Mouse (Mus musculus) stomach, embryonic 14.5 days (tissue): ENCODE measurements around the gene Rbm33. TPM values are rescaled to one million over a fixed set of nuclear protein-coding genes. Genes with fewer than 3 reads are reported as not detected.
A peak's percentile ranks its signal among the peaks of the same experiment; 100 is the strongest.

Experiments used
- ATAC-seq: fragments of 200-750 bp; cut with Nextera tagmentation; 2 replicates; pipeline ENCODE4 v1.8.0; 2017; ENCODE audit warnings: low read depth, moderate TSS enrichment; ENCODE audit not compliant: insufficient number of reproducible peaks, insufficient read depth, low FRiP score
- H3K27ac ChIP-seq: fragments of 300-500 bp; sonication (generic); 2 replicates; pipeline ENCODE4 v1.5.1; 2014; ENCODE audit warnings: mild to moderate bottlenecking, low read length, moderate library complexity, mixed read lengths
- H3K27me3 ChIP-seq: fragments of 300-500 bp; sonication (generic); 2 replicates; pipeline ENCODE4 v1.6.1; 2014; ENCODE audit warnings: low read length, control low read depth, mixed read lengths; ENCODE audit not compliant: control insufficient read depth, insufficient read depth
- H3K36me3 ChIP-seq: fragments of 300-500 bp; sonication (generic); 2 replicates; pipeline ENCODE4 v1.6.1; 2014; ENCODE audit warnings: mild to moderate bottlenecking, control low read depth, low read length, moderate library complexity, mixed read lengths; ENCODE audit not compliant: control insufficient read depth, insufficient read depth
- H3K4me1 ChIP-seq: fragments of 300-500 bp; sonication (generic); 2 replicates; pipeline ENCODE4 v1.6.1; 2014; ENCODE audit warnings: low read length, control low read depth, mixed read lengths; ENCODE audit not compliant: control insufficient read depth, insufficient read depth
- H3K4me2 ChIP-seq: fragments of 300-500 bp; sonication (generic); replicated peaks from 2 replicates; pipeline ENCODE4 v1.6.1; 2014; ENCODE audit warnings: low read depth, low read length, control low read depth
- H3K4me3 ChIP-seq: fragments of 300-500 bp; sonication (generic); 2 replicates; pipeline ENCODE4 v1.5.1; 2014; ENCODE audit warnings: low read depth, low read length, control low read depth
- H3K9ac ChIP-seq: fragments of 300-500 bp; sonication (generic); replicated peaks from 2 replicates; pipeline ENCODE4 v1.6.1; 2014; ENCODE audit warnings: low read depth, mild to moderate bottlenecking, control low read depth, low read length, moderate library complexity, mixed read lengths
- H3K9me3 ChIP-seq: fragments of 300-500 bp; sonication (generic); 2 replicates; pipeline ENCODE4 v1.6.1; 2016; ENCODE audit warnings: low read depth, low read length, control low read depth; ENCODE audit not compliant: control insufficient read depth
- WGBS: fragments of 180-500 bp; shearing (Covaris S2); extraction: QIAGEN DNeasy Blood & Tissue Kit; methylation state at CpG from one replicate; pipeline ENCODE4 v1.1.7; 2014; 5-methylcytosine and 5-hydroxymethylcytosine counted together
- polyA plus RNA-seq: library from polyadenylated mRNA; unstranded; fragments of >200 nt; fragmentation: Nextera tagmentation; extraction: Ambion mirVana; gene quantifications from 2 replicates; pipeline ENCODE4 v1.2.1, GENCODE M21; 2014

Gene Rbm33
- polyA plus RNA-seq, 1 experiment from 2014 or later: 27.4 TPM

DNA sequence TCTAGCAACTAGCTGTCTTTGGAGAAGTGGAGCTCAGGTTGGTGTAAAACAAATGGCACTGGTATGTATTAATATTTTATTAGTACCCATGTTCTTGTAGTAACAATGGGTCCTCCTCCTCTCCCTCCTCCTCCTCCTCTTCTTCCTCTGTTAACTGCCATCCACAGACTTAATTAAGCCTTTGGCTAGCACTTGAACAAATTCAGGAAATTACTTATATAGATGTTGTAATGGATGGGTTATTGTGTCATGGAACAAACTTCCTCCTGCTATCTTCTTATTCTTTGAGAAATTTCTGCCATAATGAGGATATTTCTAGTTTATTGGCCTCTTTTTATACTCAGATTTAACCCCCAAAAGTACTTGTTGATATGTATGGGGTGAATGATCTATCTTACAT lies 60.4 kb downstream of the Rbm33 start:
- Histone ChIP-seq H3K27ac (no peak overlapping the region), H3K36me3 (peaks cover 6% of the 10 kb centered on the region), H3K4me2 (no peak overlapping the region), H3K4me3 (no peak overlapping the region), H3K4me1 (no peaks in the 10 kb centered on the region), H3K27me3 (no peaks in the 10 kb centered on the region), H3K9ac (no peak overlapping the region), H3K9me3 (no peaks in the 10 kb centered on the region)
- no peak for ATAC-seq

DNA sequence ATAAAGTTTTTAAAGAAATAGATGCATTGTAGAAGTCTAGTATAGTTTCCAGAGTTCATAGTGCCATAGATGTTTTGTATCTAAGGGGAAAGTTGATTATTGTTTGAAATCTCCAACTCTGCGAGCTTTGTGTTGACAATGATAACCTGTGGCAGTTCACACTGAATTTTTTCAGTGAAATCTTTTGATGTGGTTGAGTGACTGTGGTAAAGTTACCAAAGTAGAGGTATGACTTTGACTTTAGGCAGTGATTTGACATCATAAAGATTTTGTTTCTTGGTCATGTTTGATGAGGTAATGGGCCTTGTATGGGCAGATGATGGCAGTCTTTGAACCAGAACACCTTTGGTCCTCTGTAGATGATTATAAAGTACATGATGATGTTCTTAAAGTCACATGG lies 65.4 kb downstream of the Rbm33 start:
- Histone ChIP-seq H3K4me3 (no peak overlapping the region), H3K4me1 (no peaks in the 10 kb centered on the region), H3K27ac (no peak overlapping the region), H3K9me3 (no peaks in the 10 kb centered on the region), H3K36me3 (peaks cover 14% of the 10 kb centered on the region), H3K27me3 (no peaks in the 10 kb centered on the region), H3K9ac (no peak overlapping the region), H3K4me2 (no peak overlapping the region)
- WGBS: 92% methylated on average over 1 of the region's 1 CpGs
- ATAC-seq: no peak

DNA sequence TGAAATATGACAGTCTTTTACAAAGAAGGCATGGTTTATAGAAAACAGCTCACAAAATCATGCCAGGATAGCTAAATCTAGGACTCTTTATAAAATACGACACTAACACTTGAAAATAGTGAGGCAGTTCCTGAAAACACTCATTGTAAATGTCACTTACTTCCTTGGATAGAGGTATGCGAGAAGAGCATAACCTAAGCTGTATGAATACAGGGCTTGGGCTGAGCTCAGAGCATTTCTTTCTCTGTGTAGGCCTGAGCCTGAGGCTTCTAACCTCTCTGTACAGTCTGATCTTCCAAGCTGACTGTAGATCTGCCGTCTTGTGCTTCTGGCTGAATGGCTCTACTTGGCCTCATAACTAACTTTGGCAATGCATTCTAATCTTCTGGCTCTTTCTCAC lies 69.9 kb downstream of the Rbm33 start:
- H3K9ac ChIP-seq: no peak overlapping the region
- H3K36me3 ChIP-seq: peaks cover 51% of the 10 kb centered on the region
- no peak overlapping the region for H3K27ac ChIP-seq
- no peak overlapping the region for H3K4me2 ChIP-seq
- ATAC-seq: no peak
- 81% methylated on average over 3 of the region's 3 CpGs for WGBS
- no peak overlapping the region for H3K4me3 ChIP-seq
- H3K9me3 ChIP-seq: no peaks in the 10 kb centered on the region
- no peaks in the 10 kb centered on the region for H3K27me3 ChIP-seq
- H3K4me1 ChIP-seq: no peaks in the 10 kb centered on the region

DNA sequence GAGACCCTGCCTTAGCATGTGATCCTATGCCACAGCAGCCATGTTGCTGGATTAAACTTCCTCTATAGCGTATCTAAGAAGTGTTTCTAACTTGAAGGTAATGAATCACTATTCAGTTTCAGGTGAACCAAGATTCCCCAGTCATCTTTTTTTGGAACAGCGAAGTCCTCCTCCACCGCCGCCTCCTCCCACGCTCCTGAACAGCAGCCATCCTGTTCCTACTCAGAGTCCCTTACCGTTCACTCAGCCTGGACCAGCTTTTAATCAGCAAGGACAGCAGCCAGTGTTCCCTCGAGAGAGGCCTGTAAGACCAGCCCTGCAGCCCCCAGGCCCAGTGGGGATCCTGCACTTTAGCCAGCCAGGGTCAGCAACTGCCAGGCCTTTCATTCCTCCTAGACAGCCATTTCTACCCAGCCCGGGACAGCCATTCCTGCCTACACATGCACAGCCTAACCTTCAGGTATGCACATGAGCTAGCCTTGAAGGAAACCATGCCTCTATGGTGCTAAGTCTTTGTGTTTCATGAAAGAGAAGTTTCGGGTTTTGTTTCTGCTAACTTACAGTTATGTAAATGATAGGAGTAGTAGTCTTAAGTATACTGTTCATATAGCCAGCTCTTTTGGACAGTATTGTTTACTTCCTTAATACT lies 70.7 kb downstream of the Rbm33 start:
- 89% methylated on average over 9 of the region's 9 CpGs for WGBS
- no peak for ATAC-seq
- no peaks in the 10 kb centered on the region for H3K4me1 ChIP-seq
- H3K4me3 ChIP-seq: no peak overlapping the region
- no peak overlapping the region for H3K27ac ChIP-seq
- H3K9ac ChIP-seq: no peak overlapping the region
- no peaks in the 10 kb centered on the region for H3K27me3 ChIP-seq
- H3K4me2 ChIP-seq: no peak overlapping the region
- peaks cover 55% of the 10 kb centered on the region for H3K36me3 ChIP-seq
- H3K9me3 ChIP-seq: no peaks in the 10 kb centered on the region

DNA sequence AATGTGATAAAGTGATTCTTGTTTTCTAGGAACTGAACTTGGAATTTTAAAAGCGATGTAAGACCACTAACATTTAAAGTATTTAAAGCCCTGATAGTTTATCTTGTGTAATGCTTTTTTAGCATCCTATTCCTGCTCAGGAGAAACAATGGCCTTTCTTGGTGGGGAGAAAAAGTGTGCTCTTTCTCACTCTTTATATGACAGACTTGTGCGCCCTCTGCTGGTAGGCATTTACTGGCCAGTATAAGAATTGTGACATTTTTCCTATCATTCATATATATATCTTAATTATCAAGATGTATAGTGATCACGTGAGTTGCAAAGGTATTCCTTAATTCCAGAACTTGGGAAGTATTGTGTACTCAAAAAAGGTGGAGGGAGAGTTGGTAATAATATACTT lies 71.3 kb downstream of the Rbm33 start:
- H3K27ac ChIP-seq: no peak overlapping the region
- peaks cover 58% of the 10 kb centered on the region for H3K36me3 ChIP-seq
- H3K27me3 ChIP-seq: no peaks in the 10 kb centered on the region
- no peaks in the 10 kb centered on the region for H3K9me3 ChIP-seq
- no peaks in the 10 kb centered on the region for H3K4me1 ChIP-seq
- H3K4me3 ChIP-seq: no peak overlapping the region
- no peak for ATAC-seq
- H3K4me2 ChIP-seq: no peak overlapping the region
- H3K9ac ChIP-seq: no peak overlapping the region
- WGBS: 56% methylated on average over 3 of the region's 3 CpGs

DNA sequence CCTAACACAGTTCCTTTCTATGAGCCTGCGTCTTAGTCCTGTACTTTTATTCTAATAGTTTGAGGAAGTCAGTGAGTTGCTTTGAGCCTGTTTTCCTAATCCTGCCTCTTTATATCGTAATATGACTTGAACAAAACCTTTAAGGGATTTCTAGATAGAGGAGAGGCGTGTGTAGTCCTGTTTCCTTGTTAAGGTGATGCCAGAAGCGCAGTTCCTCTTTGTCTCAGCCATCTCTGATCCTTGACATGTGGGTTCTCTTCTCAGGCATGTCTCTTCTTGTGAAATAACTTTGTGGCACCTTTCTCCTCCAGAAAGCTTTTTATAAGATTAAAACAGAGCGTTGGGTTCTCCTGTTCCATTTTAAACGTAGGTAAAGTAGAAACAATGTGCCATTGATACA lies 73.3 kb downstream of the Rbm33 start:
- Histone ChIP-seq H3K27ac (no peak overlapping the region), H3K27me3 (no peaks in the 10 kb centered on the region), H3K4me3 (no peak overlapping the region), H3K9me3 (no peaks in the 10 kb centered on the region), H3K9ac (no peak overlapping the region), H3K4me2 (no peak overlapping the region), H3K4me1 (no peaks in the 10 kb centered on the region), H3K36me3 (peaks cover 70% of the 10 kb centered on the region)
- 85% methylated on average over 6 of the region's 6 CpGs for WGBS
- ATAC-seq: no peak

DNA sequence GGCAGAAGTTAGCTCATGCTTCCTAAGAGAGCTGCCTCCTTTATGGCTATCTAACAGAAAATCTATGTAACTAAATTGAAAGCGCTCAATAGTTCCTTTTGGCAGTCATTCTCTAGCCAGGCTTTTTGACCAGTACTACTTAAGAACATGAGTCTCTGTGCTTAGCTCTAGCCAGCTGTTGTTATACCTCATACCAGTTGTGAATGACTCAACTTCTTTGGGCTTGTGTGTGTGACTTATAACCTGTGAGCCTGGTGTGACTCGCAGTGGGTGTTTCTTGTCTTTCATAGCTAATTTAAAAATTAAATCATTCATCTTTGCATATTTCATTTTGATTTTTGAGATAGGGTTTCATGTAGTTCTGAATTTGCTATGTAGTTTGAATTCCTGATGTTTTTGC lies 80.4 kb downstream of the Rbm33 start:
- WGBS: 100% methylated on average over 2 of the region's 2 CpGs
- Histone ChIP-seq H3K9me3 (no peaks in the 10 kb centered on the region), H3K27ac (no peak overlapping the region), H3K9ac (no peak overlapping the region), H3K4me2 (no peak overlapping the region), H3K27me3 (no peaks in the 10 kb centered on the region), H3K4me1 (peaks cover 3% of the 10 kb centered on the region; the same call in 1 of the 2 replicates), H3K36me3 (peaks cover 18% of the 10 kb centered on the region; the same call in 1 of the 2 replicates), H3K4me3 (no peak overlapping the region)
- ATAC-seq: no peak

DNA sequence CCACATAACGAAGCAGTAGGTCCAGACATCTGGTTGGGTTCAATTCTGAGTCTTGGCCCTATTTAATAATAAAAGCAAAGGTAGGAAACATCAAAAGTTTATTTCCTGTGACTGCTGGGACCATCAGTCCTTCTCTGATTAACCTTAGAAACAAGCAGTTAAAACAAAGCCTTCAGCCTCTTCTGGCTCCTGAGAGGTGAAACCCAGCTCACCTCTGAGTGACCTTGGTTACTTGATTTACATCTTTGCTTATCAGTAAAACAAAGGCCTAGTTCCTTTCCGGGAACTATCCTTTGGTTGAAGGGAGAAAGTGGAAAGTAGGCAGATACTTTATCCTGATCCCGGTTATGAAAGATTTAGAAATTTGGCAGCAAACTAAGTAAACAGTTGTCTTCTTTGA lies 81.8 kb downstream of the Rbm33 start:
- Histone ChIP-seq H3K9ac (no peak overlapping the region), H3K27me3 (no peaks in the 10 kb centered on the region), H3K4me2 (no peak overlapping the region), H3K27ac (peak overlapping the region; percentile 41; the same call in 1 of the 2 replicates), H3K4me1 (peaks cover 7% of the 10 kb centered on the region; the same call in 1 of the 2 replicates), H3K4me3 (no peak overlapping the region), H3K9me3 (no peaks in the 10 kb centered on the region), H3K36me3 (peaks cover 12% of the 10 kb centered on the region; the same call in 1 of the 2 replicates)
- 39% methylated on average over 3 of the region's 3 CpGs for WGBS
- no peak for ATAC-seq
